Mouse (Mus musculus): ENCODE measurements around the gene Kbtbd8.
A peak's percentile ranks its signal among the peaks of the same experiment; 100 is the strongest.

The Kbtbd8 gene

GRCm38 (mm10) chr6:95116946-95117345 is at the start of gene Kbtbd8:
TSS of gene Kbtbd8 (plus strand) at chr6:95117240.
- DNase-seq (ENCODE audit: extremely low spot score, low read depth, low spot score): no peak

DNA sequence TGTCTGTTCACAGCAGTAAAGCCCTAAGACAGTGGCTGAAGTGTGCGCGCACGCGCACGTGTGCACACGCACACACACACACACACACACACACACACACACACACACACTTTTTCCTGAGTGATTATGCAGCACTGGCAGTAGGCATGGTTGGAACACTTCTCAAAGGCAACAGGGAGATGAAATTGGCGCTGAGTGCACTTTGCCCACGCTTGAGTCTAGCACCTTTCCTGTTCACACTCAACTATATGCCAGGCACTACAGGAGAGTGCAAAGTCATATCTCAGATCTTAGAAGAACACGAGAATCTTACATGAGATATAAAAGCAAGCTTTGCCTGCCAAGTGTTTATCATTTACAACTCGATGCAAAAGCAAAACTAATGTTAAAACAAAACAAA is 47.3 kb upstream of the Kbtbd8 start:
- no peak for DNase-seq (ENCODE audit: extremely low spot score, low read depth, low spot score)

DNA sequence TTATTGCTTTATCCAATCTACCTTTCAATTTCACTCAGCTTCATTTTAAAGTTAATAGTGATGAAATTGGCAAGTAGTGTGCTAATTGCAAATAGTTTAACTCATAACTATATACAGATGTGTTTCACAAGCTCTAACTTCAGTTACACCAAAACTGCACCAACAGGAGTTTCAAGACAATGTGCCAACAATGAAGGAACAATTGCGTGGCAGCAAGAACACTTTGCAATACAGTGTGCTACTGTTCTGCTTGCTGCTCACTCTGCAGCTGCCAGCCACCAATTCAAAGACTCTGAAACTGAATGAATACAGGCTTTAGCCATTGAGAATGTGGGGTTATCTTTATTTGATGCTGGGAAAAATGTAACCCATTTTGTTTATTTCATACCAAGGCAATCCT is 31.8 kb upstream of the Kbtbd8 start:
- DNase-seq (ENCODE audit: extremely low spot score, low read depth, low spot score): no peak

GRCm38 (mm10) chr6:95087154-95087846 is 29.7 kb upstream of the Kbtbd8 start:
- DNase-seq (ENCODE audit: extremely low spot score, low read depth, low spot score): no peak

DNA sequence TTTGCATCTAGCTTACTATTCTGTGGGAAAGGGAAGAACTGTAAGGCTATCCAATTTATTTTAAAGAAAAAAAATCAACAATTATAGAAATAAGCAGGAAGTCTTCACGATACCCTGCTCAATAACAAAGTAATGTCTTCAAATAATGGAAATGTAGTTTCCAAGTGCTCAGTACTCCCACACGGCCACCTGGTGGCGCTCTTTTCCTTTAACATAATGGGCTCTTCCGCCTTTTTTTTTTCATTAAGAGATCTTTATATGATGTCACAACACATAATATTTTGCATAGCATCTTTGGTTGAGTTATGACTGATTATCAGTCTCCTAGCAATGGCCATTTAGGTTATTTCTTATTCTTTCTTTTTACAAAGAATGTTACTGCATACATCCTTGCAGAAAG is 29.0 kb upstream of the Kbtbd8 start:
- DNase-seq (ENCODE audit: extremely low spot score, low read depth, low spot score): no peak

- DNase-seq (ENCODE audit: extremely low spot score, low read depth, low spot score): no peak
Observed at GRCm38 (mm10) chr6:95094695-95095094, 22.3 kb upstream of the Kbtbd8 start.

DNA sequence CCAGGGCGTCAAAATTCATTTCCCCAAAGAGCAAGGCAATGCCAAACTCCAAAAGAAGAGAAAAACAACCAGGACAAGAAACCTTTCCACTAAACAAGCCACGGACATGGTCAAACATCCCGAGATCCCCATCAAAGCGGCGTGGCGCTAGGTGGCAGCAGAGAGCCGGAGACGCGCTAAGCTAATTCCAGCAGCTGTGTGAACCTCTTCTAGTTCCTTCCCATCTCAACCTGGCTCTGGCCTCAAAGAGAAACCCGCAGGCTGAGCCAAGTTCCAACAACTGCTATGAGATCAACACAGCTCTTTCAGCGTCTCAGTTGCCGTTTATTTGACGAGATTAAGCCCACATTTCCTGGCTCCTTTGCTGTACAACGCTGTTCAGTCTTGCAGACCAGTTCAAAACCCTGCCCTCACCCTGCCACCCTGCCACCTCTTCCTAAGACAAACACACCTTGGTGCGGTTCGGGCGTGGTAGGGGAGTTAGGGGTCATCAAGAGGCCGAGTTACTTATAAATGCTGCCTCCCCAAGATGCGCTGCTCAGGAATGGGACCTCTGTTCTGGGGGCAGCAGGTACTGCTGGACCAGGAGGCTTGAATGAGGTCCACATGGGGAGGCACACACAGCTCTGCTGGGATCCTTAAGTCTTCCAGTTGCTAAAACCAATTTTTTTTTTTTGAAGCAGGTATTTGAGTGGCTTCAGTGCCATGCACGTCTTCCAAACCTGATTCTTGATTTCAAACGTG is 18.5 kb upstream of the Kbtbd8 start:
- DNase-seq (ENCODE audit: extremely low spot score, low read depth, low spot score): peak; percentile 41

DNA sequence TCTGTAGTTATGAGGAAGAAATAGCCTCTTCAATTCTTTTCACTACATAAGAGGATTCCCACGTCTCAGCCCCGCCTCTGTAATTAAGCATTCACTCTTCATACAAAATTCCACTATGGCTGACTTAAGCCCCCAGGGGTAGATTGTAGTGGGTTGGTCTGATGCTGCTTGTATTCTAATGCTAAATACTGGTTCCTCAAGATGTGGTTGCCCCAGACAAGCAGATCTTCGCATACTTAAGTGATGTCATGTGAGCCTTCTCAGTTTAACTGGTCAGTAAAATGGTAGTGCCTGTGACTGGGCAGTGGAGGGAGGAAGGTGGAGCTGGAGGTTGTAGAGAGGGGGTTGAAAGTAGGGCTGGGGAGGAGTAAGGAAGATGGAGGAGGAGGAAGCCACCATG is 13.3 kb upstream of the Kbtbd8 start:
- no peak for DNase-seq (ENCODE audit: extremely low spot score, low read depth, low spot score)

- no peak for DNase-seq (ENCODE audit: extremely low spot score, low read depth, low spot score)
Observed at GRCm38 (mm10) chr6:95108437-95108836, 8.6 kb upstream of the Kbtbd8 start.

GRCm38 (mm10) chr6:95109691-95110450 is 7.2 kb upstream of the Kbtbd8 start:
- DNase-seq (ENCODE audit: extremely low spot score, low read depth, low spot score): no peak

GRCm38 (mm10) chr6:95112015-95112414 is 5.0 kb upstream of the Kbtbd8 start:
- DNase-seq (ENCODE audit: extremely low spot score, low read depth, low spot score): no peak

DNA sequence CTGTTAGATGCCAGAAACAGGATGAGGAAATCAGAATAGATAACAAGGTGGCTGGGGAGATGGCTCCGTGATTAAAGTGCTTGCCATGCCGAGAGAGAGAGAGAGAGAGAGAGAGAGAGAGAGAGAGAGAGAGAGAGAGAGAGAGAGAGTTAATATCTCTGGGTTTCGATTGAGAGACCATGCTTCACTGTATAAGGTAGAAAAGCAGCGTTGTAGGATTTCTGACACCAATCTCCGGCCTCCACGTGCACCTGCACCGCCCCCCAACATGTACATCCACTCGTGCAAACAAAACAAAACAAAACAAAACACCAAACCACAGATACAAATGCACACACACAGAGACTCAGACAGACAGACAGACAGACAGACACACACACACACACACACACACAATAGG is 527 bp upstream of the Kbtbd8 start:
- no peak for DNase-seq (ENCODE audit: extremely low spot score, low read depth, low spot score)

DNA sequence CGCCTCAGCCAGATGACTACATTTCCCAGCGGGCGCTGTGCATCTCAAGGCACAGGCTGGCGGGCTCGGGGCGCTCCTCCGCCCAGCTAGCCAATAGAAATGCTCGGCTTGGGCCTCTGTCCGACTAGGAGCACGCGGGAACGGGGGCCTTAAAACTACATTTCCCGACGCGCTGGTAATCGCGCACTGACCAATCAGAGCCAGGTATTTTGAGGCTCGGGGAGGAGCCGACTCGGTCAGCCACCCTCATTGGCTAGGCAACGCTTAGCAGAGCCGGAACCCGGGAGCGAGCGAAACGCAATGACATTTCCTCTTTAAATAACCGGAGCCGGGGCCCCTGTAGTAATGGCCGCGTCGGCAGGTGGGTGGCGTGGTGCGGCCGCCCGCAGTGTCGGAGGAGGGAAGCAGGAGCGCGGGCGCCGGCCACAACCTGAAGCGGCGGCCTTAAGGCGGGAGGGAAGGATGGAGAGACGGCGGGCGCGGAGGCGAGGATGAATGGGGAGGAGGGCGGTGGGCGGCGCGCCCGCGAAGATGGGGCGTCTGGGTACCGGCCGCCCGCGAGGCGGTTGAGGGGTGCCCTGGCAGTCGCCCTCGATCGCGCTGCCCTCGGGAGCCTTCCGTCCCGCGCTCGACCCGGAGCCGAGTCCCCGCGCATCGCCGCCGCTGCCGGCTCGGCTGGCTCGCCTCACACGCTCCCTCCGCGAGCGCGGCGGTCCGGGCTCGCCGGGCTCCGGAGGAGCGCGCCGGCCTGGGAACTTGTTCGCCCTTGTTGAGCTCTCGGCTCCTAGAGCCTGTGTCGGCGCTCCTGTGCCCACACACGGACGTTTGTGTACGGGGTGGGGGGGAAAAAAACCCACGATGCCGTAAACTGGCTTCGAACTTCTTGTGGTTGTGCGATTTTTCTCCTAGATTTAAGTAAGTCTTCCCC is 838 bp downstream of the Kbtbd8 start:
- DNase-seq (ENCODE audit: extremely low spot score, low read depth, low spot score): peak; percentile 91

DNA sequence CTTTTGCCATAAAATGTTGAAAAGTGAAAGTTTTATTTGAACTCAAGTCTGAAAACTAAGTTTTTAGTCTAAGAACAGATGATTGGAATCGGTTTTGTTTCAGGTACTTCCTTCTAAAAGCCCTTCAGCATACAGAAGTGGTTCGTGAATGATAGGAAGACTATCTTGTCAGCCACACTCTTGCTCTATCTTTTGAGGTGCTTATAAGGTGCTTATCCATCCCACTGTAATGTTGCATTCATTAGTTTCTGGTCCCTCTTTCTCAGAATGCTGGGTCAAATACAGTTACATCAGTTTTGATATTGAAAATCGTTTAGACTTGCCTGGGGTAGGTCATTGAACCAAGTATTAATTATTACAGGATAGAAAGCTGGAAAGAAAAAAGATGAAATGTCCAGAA is 2.3 kb downstream of the Kbtbd8 start:
- DNase-seq (ENCODE audit: extremely low spot score, low read depth, low spot score): no peak

DNA sequence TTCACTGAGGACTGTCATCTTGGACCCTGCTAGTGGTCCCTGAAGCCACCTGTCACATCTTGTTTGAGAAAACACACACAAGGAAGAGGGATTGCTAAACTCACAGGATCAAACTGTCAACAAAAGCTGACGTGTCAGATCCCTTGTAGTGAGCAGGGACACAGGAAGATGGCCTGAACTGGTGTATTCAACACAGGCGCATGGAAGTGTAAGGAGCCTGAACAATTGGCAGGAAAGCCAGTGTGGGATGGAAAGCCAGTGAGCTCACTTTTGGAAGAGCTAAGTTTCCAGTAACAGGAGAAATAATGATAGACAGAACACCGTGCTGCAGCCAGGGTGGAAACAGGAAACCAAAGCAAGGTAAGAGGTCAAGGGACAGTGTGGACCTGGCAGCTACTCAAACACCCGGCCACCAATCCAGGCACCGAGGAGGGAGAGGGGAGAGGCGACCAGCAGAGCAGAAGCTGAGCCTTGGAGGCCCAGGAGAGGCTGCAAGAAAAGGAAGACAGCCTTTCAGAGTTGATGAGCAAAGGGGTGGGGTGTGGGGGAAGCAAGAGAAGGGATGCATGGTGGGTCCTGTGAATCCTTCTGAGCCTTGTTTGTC is 33.0 kb downstream of the Kbtbd8 start:
- DNase-seq (ENCODE audit: extremely low spot score, low read depth, low spot score): no peak

DNA sequence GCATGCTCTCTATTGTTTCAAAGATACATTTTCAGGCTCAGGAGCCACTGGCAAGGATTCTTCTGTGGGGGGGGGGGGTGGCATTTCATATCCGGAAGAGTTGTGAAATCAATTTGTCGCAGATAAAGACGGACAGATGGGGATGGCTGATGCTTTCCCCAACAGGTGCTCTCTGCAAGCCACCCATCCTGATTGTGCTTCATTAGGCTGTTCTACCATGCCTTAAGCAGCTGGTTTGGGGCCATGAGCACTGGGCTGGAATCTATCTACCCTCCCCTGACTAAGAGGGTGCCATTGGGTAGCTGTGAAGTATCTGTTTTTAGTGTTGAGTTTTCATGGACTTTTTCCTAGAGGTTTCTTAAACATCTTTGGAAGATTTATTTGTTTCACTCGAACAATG is 33.8 kb downstream of the Kbtbd8 start:
- DNase-seq (ENCODE audit: extremely low spot score, low read depth, low spot score): no peak

DNA sequence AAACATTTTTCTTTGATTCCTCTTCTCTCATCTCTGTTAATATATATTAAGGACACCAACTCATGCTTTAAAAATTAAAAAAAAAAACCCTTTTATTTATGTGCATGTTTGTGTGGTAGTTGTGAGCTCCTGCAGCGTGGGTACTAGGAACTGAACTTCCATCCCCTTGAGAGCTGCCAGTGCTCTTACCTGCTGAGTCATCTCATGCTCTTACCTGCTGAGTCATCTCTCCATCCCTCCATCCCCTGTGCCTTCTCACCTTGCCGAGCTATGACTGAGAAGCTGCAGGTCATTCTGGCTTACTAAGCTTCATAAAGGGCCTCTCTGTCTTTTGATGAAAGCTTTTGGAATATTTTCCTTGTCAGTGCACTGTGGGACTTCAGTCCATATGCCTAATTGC is 34.5 kb downstream of the Kbtbd8 start:
- no peak for DNase-seq (ENCODE audit: extremely low spot score, low read depth, low spot score)

DNA sequence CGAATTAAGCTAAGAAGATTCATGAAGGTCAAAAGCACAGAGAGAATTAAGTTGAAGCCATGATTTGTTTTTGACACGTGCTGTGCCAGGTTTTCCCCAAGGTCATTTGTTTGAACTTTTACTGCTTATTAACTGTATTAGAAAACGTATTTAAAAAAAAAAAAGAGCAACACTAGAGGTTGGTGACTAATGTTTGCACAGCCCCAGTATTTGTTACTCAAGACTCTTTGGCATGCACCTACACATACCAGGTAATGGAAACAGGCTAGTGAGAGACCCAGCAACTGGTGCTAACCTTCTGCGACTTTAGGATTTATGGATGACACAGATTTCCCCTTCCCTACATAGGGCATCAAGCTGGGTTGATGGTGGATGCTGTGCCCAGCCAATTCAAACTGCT is 46.9 kb downstream of the Kbtbd8 start:
- DNase-seq (ENCODE audit: extremely low spot score, low read depth, low spot score): no peak

DNA sequence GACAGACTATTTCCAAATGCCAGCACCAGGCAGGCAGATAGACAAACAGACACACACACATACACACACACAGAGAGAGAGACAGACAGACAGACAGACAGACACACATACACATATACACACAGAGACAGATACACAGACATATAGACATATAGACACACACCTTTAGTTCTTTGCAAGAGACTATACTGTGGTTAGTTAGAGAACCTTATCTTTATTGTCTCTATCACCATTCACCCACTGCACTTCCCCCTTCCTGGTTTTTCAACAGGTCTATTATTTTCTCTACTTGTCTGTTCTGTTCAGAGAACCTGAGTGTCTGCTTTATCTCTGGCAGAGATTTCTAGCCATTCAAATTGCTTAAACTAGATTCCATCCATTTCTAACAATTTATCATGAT is 48.6 kb downstream of the Kbtbd8 start:
- no peak for DNase-seq (ENCODE audit: extremely low spot score, low read depth, low spot score)

DNA sequence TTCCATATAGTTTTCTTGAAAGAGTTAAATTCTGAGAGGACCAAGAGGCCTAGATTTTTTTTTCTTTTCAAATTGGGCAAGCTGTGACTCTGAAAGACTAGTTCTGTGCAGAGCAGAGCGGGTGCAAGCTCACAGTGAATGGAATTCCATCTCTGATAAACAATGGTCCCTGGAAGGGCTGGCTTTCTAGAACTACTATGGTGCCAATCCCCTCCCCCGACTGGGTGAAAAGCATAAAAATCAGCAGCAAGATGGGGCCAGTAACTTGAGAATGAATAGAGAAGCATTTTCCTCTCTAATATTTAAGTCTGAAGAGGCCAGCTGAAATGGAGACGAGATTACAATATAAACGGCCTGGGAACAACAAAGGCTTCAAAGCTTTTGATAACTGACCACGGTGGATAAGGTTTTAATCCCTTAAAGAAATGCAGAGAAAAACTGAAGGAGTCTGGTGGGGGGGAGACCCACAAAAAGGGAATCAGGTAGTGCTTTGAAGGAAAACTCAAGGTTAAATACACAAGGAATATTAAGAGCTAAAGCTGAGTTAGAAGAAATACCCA is 50.7 kb downstream of the Kbtbd8 start:
- no peak for DNase-seq (ENCODE audit: extremely low spot score, low read depth, low spot score)
